Mouse (Mus musculus): Measurements from ENCODE around the gene Gnao1. TPM values are rescaled to one million over a fixed set of nuclear protein-coding genes. Genes with fewer than 3 reads are reported as not detected.

Gnao1 gene
- polyA plus RNA-seq, 1 experiment from 2014 or later: 10.8 TPM

DNA sequence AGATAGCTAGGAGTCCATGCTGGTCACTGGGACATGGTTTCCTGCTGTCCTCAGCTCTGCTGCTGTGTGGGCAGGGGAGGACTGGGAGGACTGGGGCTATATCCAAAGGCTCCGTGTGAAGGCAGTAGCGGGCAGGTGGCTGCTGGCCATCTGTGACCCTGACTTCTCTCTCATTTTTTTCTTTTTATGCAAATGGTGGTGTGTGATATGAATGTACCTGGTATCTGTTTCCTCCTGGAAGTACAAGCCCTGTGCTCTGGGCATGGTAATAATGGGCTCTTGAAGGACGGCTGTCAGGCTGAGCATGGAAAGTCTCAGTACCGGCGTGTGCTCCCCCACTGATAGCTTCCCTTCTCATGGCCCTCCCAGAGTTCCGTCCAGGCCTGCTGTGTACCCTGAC lies 151.1 kb downstream of the Gnao1 start:
- no peak overlapping the region for H3K27ac ChIP-seq (ENCODE audit: low read length)
- WGBS: 70% methylated on average over 6 of the region's 6 CpGs
- no peaks in the 10 kb centered on the region for H3K27me3 ChIP-seq (ENCODE audit: control insufficient read depth, insufficient read depth, low read length)
- H3K9ac ChIP-seq (ENCODE audit: low read length): no peak overlapping the region
- no peak for ATAC-seq (replicated peaks; ENCODE audit: extremely low read depth, insufficient read depth, low FRiP score)
- H3K4me1 ChIP-seq (ENCODE audit: control insufficient read depth, insufficient read depth, low read length): no peaks in the 10 kb centered on the region
- H3K9me3 ChIP-seq (replicated peaks; ENCODE audit: control insufficient read depth, low read length): no peaks in the 10 kb centered on the region
- no peak overlapping the region for H3K4me3 ChIP-seq (ENCODE audit: low read length)
- H3K36me3 ChIP-seq (ENCODE audit: control insufficient read depth, insufficient read depth): no peaks in the 10 kb centered on the region
- H3K4me2 ChIP-seq (ENCODE audit: low read depth, low read length): no peak overlapping the region

DNA sequence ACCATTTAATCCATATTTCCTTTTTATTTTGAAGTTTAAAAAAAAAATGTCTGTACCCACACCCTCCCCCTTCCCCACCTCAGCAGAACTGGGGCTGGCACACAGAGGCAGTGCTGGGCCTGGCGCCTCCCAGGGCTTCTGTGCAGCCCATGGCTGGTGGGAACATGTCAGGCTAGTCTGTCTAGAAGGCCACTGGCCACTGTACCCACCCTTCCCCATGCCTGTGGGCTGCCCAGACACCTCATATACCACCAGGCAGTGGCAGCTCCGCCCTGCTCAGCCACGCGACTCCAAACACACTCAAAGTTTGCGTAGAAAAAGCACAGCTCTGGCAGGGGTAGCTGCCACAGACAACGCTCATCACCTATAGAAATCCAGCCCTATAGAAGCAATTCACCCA lies 158.5 kb downstream of the Gnao1 start:
- H3K9me3 ChIP-seq (replicated peaks; ENCODE audit: control insufficient read depth, low read length): no peaks in the 10 kb centered on the region
- 76% methylated on average over 6 of the region's 6 CpGs for WGBS
- no peak overlapping the region for H3K9ac ChIP-seq (ENCODE audit: low read length)
- H3K4me1 ChIP-seq (ENCODE audit: control insufficient read depth, insufficient read depth, low read length): no peaks in the 10 kb centered on the region
- ATAC-seq (replicated peaks; ENCODE audit: extremely low read depth, insufficient read depth, low FRiP score): no peak
- no peak overlapping the region for H3K4me2 ChIP-seq (ENCODE audit: low read depth, low read length)
- no peaks in the 10 kb centered on the region for H3K27me3 ChIP-seq (ENCODE audit: control insufficient read depth, insufficient read depth, low read length)
- H3K27ac ChIP-seq (ENCODE audit: low read length): no peak overlapping the region
- H3K4me3 ChIP-seq (ENCODE audit: low read length): no peak overlapping the region
- H3K36me3 ChIP-seq (ENCODE audit: control insufficient read depth, insufficient read depth): peaks cover 16% of the 10 kb centered on the region

DNA sequence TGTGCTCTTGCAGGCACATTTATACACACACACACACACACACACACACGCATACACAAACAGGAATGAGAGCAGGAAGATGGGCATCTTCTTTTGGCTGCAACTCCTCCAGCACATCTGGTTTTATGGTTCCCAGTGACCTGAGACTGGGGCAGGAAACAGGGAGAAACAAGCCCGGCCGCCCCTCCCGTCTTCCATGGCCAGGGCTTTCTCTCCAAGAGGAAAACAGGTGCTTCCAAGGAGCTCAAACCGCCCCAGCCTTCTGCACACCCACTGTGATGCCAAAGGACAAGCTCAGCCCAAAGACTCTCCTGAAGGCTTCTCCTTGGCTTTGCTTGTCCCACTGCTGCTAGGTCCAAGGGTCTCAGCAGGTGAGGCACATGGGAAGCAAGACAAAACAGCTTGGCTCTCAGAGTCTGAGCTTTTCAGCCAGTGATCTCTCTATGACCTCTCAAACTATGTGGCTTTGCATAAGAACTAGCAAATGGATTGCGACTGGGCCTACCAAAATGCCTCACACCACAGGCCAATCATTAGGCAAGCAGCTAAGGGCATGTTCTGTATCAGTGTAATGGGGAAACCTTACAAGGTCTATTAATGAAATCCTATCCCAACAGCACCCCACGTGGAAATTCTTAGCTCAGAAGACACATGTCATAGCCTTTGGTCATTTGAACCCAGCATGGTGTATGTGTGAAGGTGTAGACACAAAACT lies 160.0 kb downstream of the Gnao1 start:
- Histone ChIP-seq H3K4me2 (ENCODE audit: low read depth, low read length) (no peak overlapping the region), H3K4me3 (ENCODE audit: low read length) (no peak overlapping the region), H3K4me1 (ENCODE audit: control insufficient read depth, insufficient read depth, low read length) (no peaks in the 10 kb centered on the region), H3K36me3 (ENCODE audit: control insufficient read depth, insufficient read depth) (peaks cover 31% of the 10 kb centered on the region), H3K9ac (ENCODE audit: low read length) (no peak overlapping the region), H3K9me3 (replicated peaks; ENCODE audit: control insufficient read depth, low read length) (no peaks in the 10 kb centered on the region), H3K27me3 (ENCODE audit: control insufficient read depth, insufficient read depth, low read length) (no peaks in the 10 kb centered on the region), H3K27ac (ENCODE audit: low read length) (no peak overlapping the region)
- 77% methylated on average over 7 of the region's 7 CpGs for WGBS
- no peak for ATAC-seq (replicated peaks; ENCODE audit: extremely low read depth, insufficient read depth, low FRiP score)

DNA sequence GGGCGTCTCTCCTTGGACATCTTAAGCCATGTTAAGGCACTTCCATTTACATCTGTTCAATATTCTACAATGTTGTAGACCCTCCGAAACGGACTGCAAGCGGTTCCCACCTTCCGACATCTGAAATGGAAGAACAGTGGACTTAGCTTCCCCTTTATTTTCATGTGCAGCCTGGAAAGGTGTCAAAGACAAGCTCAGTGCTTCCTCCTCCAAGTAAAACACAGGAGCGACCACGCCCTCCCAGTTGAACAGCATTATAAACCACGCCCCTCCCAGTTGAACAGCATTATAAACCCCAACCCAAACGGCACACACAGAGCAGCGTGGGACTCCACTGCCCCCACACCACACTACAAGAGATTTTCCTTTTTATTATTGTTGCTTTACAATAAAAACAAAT lies 161.7 kb downstream of the Gnao1 start:
- WGBS: 89% methylated on average over 10 of the region's 10 CpGs
- Histone ChIP-seq H3K36me3 (ENCODE audit: control insufficient read depth, insufficient read depth) (peaks cover 44% of the 10 kb centered on the region), H3K4me2 (ENCODE audit: low read depth, low read length) (no peak overlapping the region), H3K27ac (ENCODE audit: low read length) (no peak overlapping the region), H3K27me3 (ENCODE audit: control insufficient read depth, insufficient read depth, low read length) (no peaks in the 10 kb centered on the region), H3K4me1 (ENCODE audit: control insufficient read depth, insufficient read depth, low read length) (0 out of 2 replicates have a peak, but pooled peaks cover 2% of the 10 kb centered on the region), H3K9me3 (replicated peaks; ENCODE audit: control insufficient read depth, low read length) (no peaks in the 10 kb centered on the region), H3K9ac (ENCODE audit: low read length) (no peak overlapping the region), H3K4me3 (ENCODE audit: low read length) (no peak overlapping the region)
- ATAC-seq (replicated peaks; ENCODE audit: extremely low read depth, insufficient read depth, low FRiP score): no peak

DNA sequence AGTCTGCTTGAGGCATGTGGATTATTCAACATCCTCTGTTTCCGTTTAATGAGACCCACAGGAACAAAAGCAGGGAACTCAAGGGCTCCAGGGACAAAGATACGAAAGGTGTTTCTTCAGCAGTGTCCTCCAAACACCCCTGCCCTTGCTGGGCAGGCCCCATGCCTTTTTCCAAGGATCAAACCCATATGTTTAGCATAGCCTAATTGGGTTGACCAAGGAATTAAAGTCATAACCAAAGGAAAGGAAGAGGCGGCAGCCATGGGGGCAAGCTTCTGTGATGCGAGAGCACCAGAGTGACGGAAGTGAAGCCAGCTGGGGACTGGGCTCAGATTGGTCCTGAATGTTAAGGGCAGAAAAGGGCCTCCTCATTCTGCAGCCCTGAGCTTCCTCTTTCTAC lies 162.4 kb downstream of the Gnao1 start:
- Histone ChIP-seq H3K4me1 (ENCODE audit: control insufficient read depth, insufficient read depth, low read length) (0 out of 2 replicates have a peak, but pooled peaks cover 3% of the 10 kb centered on the region), H3K36me3 (ENCODE audit: control insufficient read depth, insufficient read depth) (peaks cover 48% of the 10 kb centered on the region), H3K9me3 (replicated peaks; ENCODE audit: control insufficient read depth, low read length) (no peaks in the 10 kb centered on the region; the same call in 1 of the 2 replicates), H3K27me3 (ENCODE audit: control insufficient read depth, insufficient read depth, low read length) (no peaks in the 10 kb centered on the region), H3K27ac (ENCODE audit: low read length) (no peak overlapping the region), H3K4me3 (ENCODE audit: low read length) (no peak overlapping the region), H3K4me2 (ENCODE audit: low read depth, low read length) (no peak overlapping the region), H3K9ac (ENCODE audit: low read length) (no peak overlapping the region)
- ATAC-seq (replicated peaks; ENCODE audit: extremely low read depth, insufficient read depth, low FRiP score): no peak
- WGBS: 92% methylated on average over 5 of the region's 5 CpGs

DNA sequence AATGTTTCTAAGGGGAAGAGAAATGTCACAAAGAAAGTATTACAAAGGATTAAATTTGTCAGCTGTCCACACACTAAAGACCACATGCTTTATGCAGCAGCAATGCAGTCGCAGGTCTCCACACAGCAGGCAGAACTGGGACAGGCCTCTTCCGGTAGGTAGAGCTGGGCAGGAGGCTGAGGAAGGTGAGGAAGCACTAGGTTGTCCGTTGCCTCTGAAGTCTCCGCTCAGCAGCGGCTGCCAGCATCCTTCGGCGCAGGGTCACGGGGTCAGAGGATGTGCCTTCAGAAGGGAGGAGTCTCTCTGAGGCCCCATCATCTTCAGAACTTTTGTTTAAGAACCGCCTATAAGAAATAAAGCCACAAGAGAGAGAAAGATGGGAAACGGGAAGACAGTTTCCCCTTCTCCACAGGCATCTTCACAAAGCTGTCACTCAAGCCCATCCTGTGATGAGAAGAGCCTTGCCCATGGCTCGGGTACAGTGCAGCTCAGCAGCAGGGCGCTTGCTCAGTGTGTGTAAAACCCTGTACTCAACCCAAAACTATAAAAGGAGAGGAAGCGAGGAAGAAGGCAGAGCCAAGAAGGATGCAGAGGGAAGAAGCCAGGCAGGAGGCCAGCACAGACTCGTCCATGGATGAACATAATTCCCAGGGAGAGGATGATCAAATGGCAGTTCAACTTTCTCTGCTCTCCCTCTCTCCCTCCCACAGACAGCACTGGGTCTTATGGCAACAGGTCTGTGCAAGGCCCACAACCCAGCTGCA lies 163.4 kb downstream of the Gnao1 start:
- H3K4me3 ChIP-seq (ENCODE audit: low read length): no peak overlapping the region
- H3K4me1 ChIP-seq (ENCODE audit: control insufficient read depth, insufficient read depth, low read length): 0 out of 2 replicates have a peak, but pooled peaks cover 3% of the 10 kb centered on the region
- H3K4me2 ChIP-seq (ENCODE audit: low read depth, low read length): no peak overlapping the region
- no peak overlapping the region for H3K27ac ChIP-seq (ENCODE audit: low read length)
- no peak for ATAC-seq (replicated peaks; ENCODE audit: extremely low read depth, insufficient read depth, low FRiP score)
- H3K9ac ChIP-seq (ENCODE audit: low read length): no peak overlapping the region
- no peaks in the 10 kb centered on the region; the same call in 1 of the 2 replicates for H3K9me3 ChIP-seq (replicated peaks; ENCODE audit: control insufficient read depth, low read length)
- no peaks in the 10 kb centered on the region for H3K27me3 ChIP-seq (ENCODE audit: control insufficient read depth, insufficient read depth, low read length)
- H3K36me3 ChIP-seq (ENCODE audit: control insufficient read depth, insufficient read depth): peaks cover 53% of the 10 kb centered on the region
- WGBS: 82% methylated on average over 14 of the region's 14 CpGs

DNA sequence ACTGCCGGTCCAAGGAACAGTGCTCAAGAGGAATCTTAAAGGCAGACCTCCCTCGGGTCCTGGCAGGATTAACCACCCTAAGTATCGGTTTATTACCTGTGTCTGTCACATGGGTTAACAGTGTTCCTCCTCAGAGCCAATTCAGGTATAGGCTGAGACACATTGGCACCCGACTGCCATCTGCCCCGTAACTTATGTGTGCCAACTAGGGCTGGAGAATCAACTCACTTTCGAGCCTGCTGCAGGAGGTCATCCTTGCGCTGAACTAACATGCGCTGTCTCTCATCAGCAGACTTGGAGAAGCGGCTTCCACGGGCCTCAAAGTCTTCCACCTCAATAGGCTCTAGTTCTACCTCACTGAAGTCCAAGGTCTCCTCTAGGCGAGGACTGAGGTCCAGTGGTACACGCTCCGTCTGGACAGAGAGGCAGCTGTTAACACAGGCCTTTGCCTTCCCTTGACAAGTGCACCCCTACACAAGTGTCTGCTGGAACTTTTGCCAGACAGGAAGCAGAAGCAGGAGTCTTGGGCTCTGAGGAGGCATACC lies 164.1 kb downstream of the Gnao1 start:
- WGBS: 91% methylated on average over 13 of the region's 13 CpGs
- Histone ChIP-seq H3K27ac (ENCODE audit: low read length) (no peak overlapping the region), H3K9ac (ENCODE audit: low read length) (no peak overlapping the region), H3K4me2 (ENCODE audit: low read depth, low read length) (no peak overlapping the region), H3K4me3 (ENCODE audit: low read length) (no peak overlapping the region), H3K27me3 (ENCODE audit: control insufficient read depth, insufficient read depth, low read length) (no peaks in the 10 kb centered on the region), H3K9me3 (replicated peaks; ENCODE audit: control insufficient read depth, low read length) (no peaks in the 10 kb centered on the region; the same call in 1 of the 2 replicates), H3K4me1 (ENCODE audit: control insufficient read depth, insufficient read depth, low read length) (0 out of 2 replicates have a peak, but pooled peaks cover 3% of the 10 kb centered on the region), H3K36me3 (ENCODE audit: control insufficient read depth, insufficient read depth) (peaks cover 60% of the 10 kb centered on the region)
- no peak for ATAC-seq (replicated peaks; ENCODE audit: extremely low read depth, insufficient read depth, low FRiP score)

DNA sequence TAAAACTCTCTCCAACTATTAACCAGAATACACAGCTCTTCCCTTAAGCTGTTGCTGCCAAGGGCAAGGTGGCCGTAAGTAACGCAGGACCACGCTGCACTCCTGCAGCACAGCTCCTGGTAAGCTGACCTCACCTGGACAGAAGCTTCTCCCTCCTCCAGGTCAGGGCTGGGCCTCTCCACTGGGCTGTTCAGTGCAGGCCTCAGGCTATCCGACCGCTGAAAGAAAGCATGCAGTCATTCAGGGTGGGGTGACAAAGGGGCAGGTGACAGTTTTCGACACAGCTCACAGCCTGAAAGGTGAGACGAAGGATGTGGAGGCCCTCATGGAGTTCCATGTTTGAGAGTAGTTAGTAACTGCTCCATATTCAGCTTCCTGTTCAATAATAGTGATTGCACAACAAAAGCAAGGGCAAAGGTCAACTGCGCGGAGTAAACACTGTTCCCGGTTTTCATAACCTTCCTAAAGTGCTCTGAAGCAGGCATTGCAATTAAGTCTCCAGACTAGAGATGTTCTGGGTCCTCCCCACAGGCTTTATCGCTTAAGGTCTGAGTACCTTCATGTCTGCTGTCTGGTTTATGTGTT lies 164.9 kb downstream of the Gnao1 start:
- no peak overlapping the region for H3K9ac ChIP-seq (ENCODE audit: low read length)
- no peak overlapping the region for H3K4me3 ChIP-seq (ENCODE audit: low read length)
- no peaks in the 10 kb centered on the region; the same call in 1 of the 2 replicates for H3K9me3 ChIP-seq (replicated peaks; ENCODE audit: control insufficient read depth, low read length)
- no peak overlapping the region for H3K27ac ChIP-seq (ENCODE audit: low read length)
- 84% methylated on average over 11 of the region's 11 CpGs for whole genome bisulfite sequencing
- H3K27me3 ChIP-seq (ENCODE audit: control insufficient read depth, insufficient read depth, low read length): no peaks in the 10 kb centered on the region
- no peak overlapping the region for H3K4me2 ChIP-seq (ENCODE audit: low read depth, low read length)
- 0 out of 2 replicates have a peak, but pooled peaks cover 3% of the 10 kb centered on the region for H3K4me1 ChIP-seq (ENCODE audit: control insufficient read depth, insufficient read depth, low read length)
- peaks cover 65% of the 10 kb centered on the region for H3K36me3 ChIP-seq (ENCODE audit: control insufficient read depth, insufficient read depth)
- ATAC-seq (replicated peaks; ENCODE audit: extremely low read depth, insufficient read depth, low FRiP score): no peak
